ENCODE assay signal across 12 mouse cellular contexts in genomic region chr9:16344902-16345855, GRCm38 (mm10).
A peak's percentile ranks its signal among the peaks of the same experiment; 100 is the strongest.
DNase-seq lines count a peak whose midpoint lies in the region; ATAC-seq lines count a peak whose summit lies in the region.
"Had no signal": no experiment of that assay in that cellular context is flagged by ENCODE, and none has a peak within 500 bp of the region (broad histone marks: within the 10 kb centered on the region; RNA-seq: fewer than 3 reads in every experiment).

No protein-coding gene starts in this region.

- no peaks in the 10 kb centered on the region for H3K27me3 ChIP-seq in embryonic facial prominence, embryonic 14.5 days (replicated peaks; ENCODE audit: control insufficient read depth, insufficient read depth, low read length)
- no peaks in the 10 kb centered on the region for H3K27me3 ChIP-seq in embryonic facial prominence, embryonic 10.5 days (replicated peaks; ENCODE audit: low read depth, poor library complexity, severe bottlenecking)
- H3K27me3 ChIP-seq in neural tube, embryonic 14.5 days (ENCODE audit: control insufficient read depth, insufficient read depth, low read length), result no peaks in the 10 kb centered on the region
- H3K27me3 ChIP-seq: Patski; stomach, embryonic 15.5 days had no signal

- DNase-seq in embryonic facial prominence, embryonic 14.5 days (ENCODE audit: low spot score), result no peak
- DNase-seq in embryonic facial prominence, embryonic 10.5 days (ENCODE audit: low spot score), result no peak
- peak; percentile 10 to 28 for DNase-seq in frontal cortex, postnatal 10 days (ENCODE audit: low spot score in 2 of 2)
- DNase-seq in layer of hippocampus, postnatal 36 days, result peak; percentile 30 to 62
- DNase-seq in lung, adult 18-20 months, result no peak
- DNase-seq in ovary, postnatal 36 days (ENCODE audit: low spot score), result no peak
- DNase-seq in gastrocnemius, postnatal 14 days, result no peak
- DNase-seq: B cell, adult 2 months had no signal

- ATAC-seq in embryonic facial prominence, embryonic 14.5 days (ENCODE audit: low read depth), result peak; percentile 47; the same call in 1 of the 2 replicates
- peak; percentile 78 for ATAC-seq in neural tube, embryonic 14.5 days (ENCODE audit: low read depth)
- ATAC-seq: Patski had no signal

- H3K4me2 ChIP-seq in embryonic facial prominence, embryonic 14.5 days (ENCODE audit: low read depth, low read length), result no peak overlapping the region
- peak overlapping the region; percentile 6; the same call in 1 of the 2 replicates for H3K4me2 ChIP-seq in neural tube, embryonic 14.5 days (ENCODE audit: low read depth, low read length)
- H3K4me2 ChIP-seq: stomach, embryonic 15.5 days had no signal

- intact Hi-C loops in gastrocnemius, postnatal 14 days (cut with DNase I; ENCODE audit: low total_unique reads), result no loop called here

- no peaks in the 10 kb centered on the region for H3K9me3 ChIP-seq in embryonic facial prominence, embryonic 14.5 days (ENCODE audit: control insufficient read depth, low read length)
- no peaks in the 10 kb centered on the region for H3K9me3 ChIP-seq in embryonic facial prominence, embryonic 10.5 days
- no peaks in the 10 kb centered on the region for H3K9me3 ChIP-seq in neural tube, embryonic 14.5 days (ENCODE audit: control insufficient read depth, low read length)
- H3K9me3 ChIP-seq: stomach, embryonic 15.5 days had no signal

- no peak overlapping the region for H3K4me3 ChIP-seq in embryonic facial prominence, embryonic 14.5 days (ENCODE audit: low read depth, low read length)
- H3K4me3 ChIP-seq in embryonic facial prominence, embryonic 10.5 days, result no peak overlapping the region
- H3K4me3 ChIP-seq in neural tube, embryonic 14.5 days (ENCODE audit: low read depth, low read length), result no peak overlapping the region
- H3K4me3 ChIP-seq: left cerebral cortex, adult 2 months; stomach, embryonic 15.5 days had no signal

- no peak overlapping the region for H3K9ac ChIP-seq in embryonic facial prominence, embryonic 14.5 days (ENCODE audit: low read depth, low read length)
- no peak overlapping the region for H3K9ac ChIP-seq in neural tube, embryonic 14.5 days (replicated peaks; ENCODE audit: low read depth, low read length)
- H3K9ac ChIP-seq: stomach, embryonic 15.5 days had no signal

- H3K27ac ChIP-seq in embryonic facial prominence, embryonic 14.5 days (replicated peaks; ENCODE audit: low read depth, low read length), result no peak overlapping the region
- no peak overlapping the region for H3K27ac ChIP-seq in embryonic facial prominence, embryonic 10.5 days (replicated peaks)
- H3K27ac ChIP-seq in neural tube, embryonic 14.5 days (ENCODE audit: low read depth, low read length), result peak overlapping the region; percentile 30; the same call in 1 of the 2 replicates
- H3K27ac ChIP-seq: left cerebral cortex, adult 2 months; stomach, embryonic 15.5 days had no signal

- WGBS in embryonic facial prominence, embryonic 14.5 days, result 69% methylated on average over 11 of the region's 11 CpGs
- 87% methylated on average over 11 of the region's 11 CpGs for WGBS in embryonic facial prominence, embryonic 10.5 days
- 44% methylated on average over 11 of the region's 11 CpGs for WGBS in neural tube, embryonic 14.5 days

- H3K4me1 ChIP-seq in embryonic facial prominence, embryonic 14.5 days (ENCODE audit: control insufficient read depth, insufficient read depth, low read length), result no peaks in the 10 kb centered on the region
- H3K4me1 ChIP-seq in embryonic facial prominence, embryonic 10.5 days, result no peaks in the 10 kb centered on the region
- H3K4me1 ChIP-seq in neural tube, embryonic 14.5 days (ENCODE audit: control insufficient read depth, insufficient read depth, low read length), result peaks cover 16% of the 10 kb centered on the region; the same call in 1 of the 2 replicates
- H3K4me1 ChIP-seq: stomach, embryonic 15.5 days had no signal

- no peaks in the 10 kb centered on the region for H3K36me3 ChIP-seq in embryonic facial prominence, embryonic 14.5 days (ENCODE audit: control insufficient read depth, insufficient read depth, low read length)
- no peaks in the 10 kb centered on the region for H3K36me3 ChIP-seq in embryonic facial prominence, embryonic 10.5 days (replicated peaks)
- H3K36me3 ChIP-seq in neural tube, embryonic 14.5 days (ENCODE audit: control insufficient read depth, insufficient read depth, low read length), result no peaks in the 10 kb centered on the region
- H3K36me3 ChIP-seq: stomach, embryonic 15.5 days had no signal

Comparison
In these comparisons a context has a peak if more than half of its experiments do, and no peak if none do; other contexts are left out.
1. DNase-seq: peak in frontal cortex, postnatal 10 days (2 of 2) and layer of hippocampus, postnatal 36 days (2 of 2); none in embryonic facial prominence, embryonic 14.5 days (single experiment), embryonic facial prominence, embryonic 10.5 days (single experiment), lung, adult 18-20 months (0 of 2), ovary, postnatal 36 days (single experiment) and gastrocnemius, postnatal 14 days (single experiment).